ENCODE assay signal across 8 mouse cellular contexts in genomic region chr11:100395200-100395599, GRCm38 (mm10). TPM values are rescaled to one million over a fixed set of nuclear protein-coding genes. Genes with fewer than 3 reads are reported as not detected.
DNase-seq lines count a peak whose midpoint lies in the region; ATAC-seq and TF ChIP-seq lines count a peak whose summit lies in the region.

No protein-coding gene starts in this region.

- no peaks in the 10 kb centered on the region for H3K79me2 ChIP-seq in CH12.LX (replicated peaks; ENCODE audit: control insufficient read depth, extremely low read depth, insufficient read depth, poor library complexity, severe bottlenecking)

- TF ChIP-seq RAD21 in CH12.LX (IDR thresholded peaks at IDR 0.05; ENCODE audit: low read depth, low read length) = no peak

- TF ChIP-seq CTCF in CH12.LX (conservative IDR thresholded peaks at IDR 0.05 in 1 of 2, IDR thresholded peaks at IDR 0.05 in 1 of 2; ENCODE audit: low read depth in 2 of 2, low read length in 2 of 2) = no peak
- TF ChIP-seq CTCF in bone marrow, adult 2 months (IDR thresholded peaks at IDR 0.05; ENCODE audit: control insufficient read depth, insufficient read depth, low read length) = no peak
- TF ChIP-seq CTCF in gastrocnemius, adult 2 months (IDR thresholded peaks at IDR 0.05) = no peak
- no peak for TF ChIP-seq CTCF in olfactory bulb, adult 2 months (IDR thresholded peaks at IDR 0.05; ENCODE audit: insufficient read depth, low read depth, low read length)

- TF ChIP-seq EP300 in CH12.LX (IDR thresholded peaks at IDR 0.05; ENCODE audit: low read length) = no peak

- 14% methylated on average over 11 of the region's 11 CpGs for WGBS in bone marrow, adult 2 months
- 43% methylated on average over 11 of the region's 11 CpGs for WGBS in hindbrain, embryonic 15.5 days
- WGBS in liver, embryonic 12.5 days (ENCODE audit: insufficient replicate concordance) = 9% methylated on average over 11 of the region's 11 CpGs
- WGBS in olfactory bulb, adult 2 months = 29% methylated on average over 11 of the region's 11 CpGs

- no peak overlapping the region for H3K4me2 ChIP-seq in CH12.LX (ENCODE audit: insufficient read depth, low read depth, poor library complexity, severe bottlenecking)
- peak overlapping the region; percentile 77 for H3K4me2 ChIP-seq in hindbrain, embryonic 15.5 days
- peak overlapping the region; percentile 83 for H3K4me2 ChIP-seq in liver, embryonic 12.5 days

- ATAC-seq in hindbrain, embryonic 15.5 days (ENCODE audit: low FRiP score, low read depth) = no peak
- ATAC-seq in liver, embryonic 12.5 days = no peak

- H3K27ac ChIP-seq in CH12.LX (ENCODE audit: insufficient read depth, low read depth) = no peak overlapping the region
- H3K27ac ChIP-seq in bone marrow, adult 2 months (ENCODE audit: control insufficient read depth, insufficient read depth, low read depth, low read length, poor library complexity) = peak overlapping the region; percentile 64; the same call in 1 of the 2 replicates
- peak overlapping the region; percentile 94 for H3K27ac ChIP-seq in gastrocnemius, adult 2 months
- H3K27ac ChIP-seq in hindbrain, embryonic 15.5 days (replicated peaks) = no peak overlapping the region
- H3K27ac ChIP-seq in liver, embryonic 12.5 days = no peak overlapping the region
- peak overlapping the region; percentile 34 for H3K27ac ChIP-seq in olfactory bulb, adult 2 months (ENCODE audit: insufficient read depth, low read depth, low read length)

- peaks cover 87% of the 10 kb centered on the region for H3K27me3 ChIP-seq in CH12.LX (replicated peaks)
- H3K27me3 ChIP-seq in hindbrain, embryonic 15.5 days = no peaks in the 10 kb centered on the region
- peaks cover 49% of the 10 kb centered on the region for H3K27me3 ChIP-seq in liver, embryonic 12.5 days (replicated peaks)

- no peak for DNase-seq in CH12.LX (ENCODE audit: extremely low read depth)
- peak; percentile 91 for DNase-seq in gastrocnemius, adult 2 months
- no peak for DNase-seq in embryo, embryonic 11 days
- DNase-seq in c-Kit-positive CD71-positive TER-119-positive erythroid progenitor cells, embryonic 14.5 days (ENCODE audit: low spot score) = no peak

- H3K4me1 ChIP-seq in CH12.LX (ENCODE audit: control insufficient read depth in 1 of 2, insufficient read depth in 2 of 2) = peaks cover 22 to 30% of the 10 kb centered on the region in 2 experiments
- peaks cover 2% of the 10 kb centered on the region; the same call in 1 of the 2 replicates for H3K4me1 ChIP-seq in bone marrow, adult 2 months (ENCODE audit: control insufficient read depth, insufficient read depth, low read length)
- H3K4me1 ChIP-seq in hindbrain, embryonic 15.5 days (replicated peaks) = peaks cover 54% of the 10 kb centered on the region
- H3K4me1 ChIP-seq in liver, embryonic 12.5 days = peaks cover 80% of the 10 kb centered on the region
- peaks cover 44% of the 10 kb centered on the region for H3K4me1 ChIP-seq in olfactory bulb, adult 2 months (ENCODE audit: control insufficient read depth, insufficient read depth, low read length)

- H3K36me3 ChIP-seq in CH12.LX (replicated peaks in 1 of 2; ENCODE audit: control insufficient read depth in 1 of 2, insufficient read depth in 1 of 2, low read length in 1 of 2) = no peaks in the 10 kb centered on the region
- no peaks in the 10 kb centered on the region for H3K36me3 ChIP-seq in hindbrain, embryonic 15.5 days
- no peaks in the 10 kb centered on the region for H3K36me3 ChIP-seq in liver, embryonic 12.5 days

- no peak for TF ChIP-seq POLR2A in CH12.LX (IDR thresholded peaks at IDR 0.05; ENCODE audit: low read depth, low read length)
- 0 out of 2 replicates have a peak, but pooled peaks have one; percentile 8 for TF ChIP-seq POLR2A in bone marrow, adult 2 months (IDR thresholded peaks at IDR 0.05; ENCODE audit: borderline replicate concordance, control insufficient read depth, low read depth, low read length)
- 0 out of 2 replicates have a peak, but pooled peaks have one; percentile 22 for TF ChIP-seq POLR2A in olfactory bulb, adult 2 months (IDR thresholded peaks at IDR 0.05; ENCODE audit: insufficient read depth, low read depth, low read length)

- H3K9me3 ChIP-seq in CH12.LX (replicated peaks; ENCODE audit: low read length) = no peaks in the 10 kb centered on the region
- no peaks in the 10 kb centered on the region for H3K9me3 ChIP-seq in hindbrain, embryonic 15.5 days
- H3K9me3 ChIP-seq in liver, embryonic 12.5 days (replicated peaks) = no peaks in the 10 kb centered on the region

- dilution Hi-C loops in CH12.LX (cut with MboI; ENCODE audit: extremely low pct_ligation_motif_present, extremely low pct_unique_long_range_greater_than_20kb, low sequenced_read_pairs) = no loop called here

- H3K4me3 ChIP-seq in CH12.LX (replicated peaks in 1 of 3; ENCODE audit: low read depth in 2 of 3, low read length in 2 of 3, poor library complexity in 1 of 3) = no peak overlapping the region
- peak overlapping the region; percentile 36 for H3K4me3 ChIP-seq in bone marrow, adult 2 months (replicated peaks; ENCODE audit: control insufficient read depth, low read depth, low read length)
- H3K4me3 ChIP-seq in gastrocnemius, adult 2 months = peak overlapping the region; percentile 98
- H3K4me3 ChIP-seq in hindbrain, embryonic 15.5 days = peak overlapping the region; percentile 63
- H3K4me3 ChIP-seq in liver, embryonic 12.5 days = peak overlapping the region; percentile 66
- peak overlapping the region; percentile 86 for H3K4me3 ChIP-seq in olfactory bulb, adult 2 months (ENCODE audit: insufficient read depth, low read depth, low read length)

- no peak overlapping the region for H3K9ac ChIP-seq in CH12.LX (ENCODE audit: insufficient read depth, low read depth)
- H3K9ac ChIP-seq in hindbrain, embryonic 15.5 days = 0 out of 2 replicates have a peak overlapping the region, but pooled peaks have one; percentile 72
- no peak overlapping the region for H3K9ac ChIP-seq in liver, embryonic 12.5 days

- in situ Hi-C loops in CH12.LX (cut with MboI; ENCODE audit: low pct_ligation_motif_present, low pct_unique_long_range_greater_than_20kb, low sequenced_read_pairs) = no loop called here

- intact Hi-C loops in gastrocnemius, adult 2 months (cut with DNase I) = no loop called here

RNA-seq across cellular contexts. Expression of gene Jup, which starts 2.4 kb away (rescaled TPM):
- total RNA-seq in CH12.LX (2012; rRNA removed) = 0.92 and 1.1 TPM in 2 replicates
- total RNA-seq in CH12.LX (2014; rRNA removed) = 0.34 and 0.68 TPM in 2 replicates
- polyA plus RNA-seq in CH12.LX (2012; ENCODE audit: insufficient read length, low read depth) = 1.3 and 1.4 TPM in 2 replicates
- 11.1 and 14.8 TPM in 2 replicates for polyA plus RNA-seq in bone marrow, adult 2 months (2011; ENCODE audit: insufficient read depth, insufficient read length, low replicate concordance, missing spikeins)
- 100 to 1,000 TPM in 1 of 2 experiments, 10 to 100 TPM in 1; 68.6 to 104 TPM for total RNA-seq in gastrocnemius, adult 2 months (2021)
- polyA plus RNA-seq in hindbrain, embryonic 15.5 days (2015; fragmentation: Nextera tagmentation; extraction: Ambion mirVana) = 73.2 and 78.1 TPM in 2 replicates
- 23.9 and 24.3 TPM in 2 replicates for polyA plus RNA-seq in liver, embryonic 12.5 days (2016; fragmentation: Nextera tagmentation; extraction: Ambion mirVana)
- polyA plus RNA-seq in olfactory bulb, adult 2 months (2012; ENCODE audit: insufficient read depth, insufficient read length, low replicate concordance, missing spikeins) = not detected in 2 replicates

RNA-seq across cellular contexts. Expression of gene P3h4, which starts 19.4 kb away (rescaled TPM):
- total RNA-seq in CH12.LX (2012; rRNA removed) (0.04 TPM in 1 of 2 replicates, not detected in the other), CH12.LX (2014; rRNA removed) (not detected in 2 replicates)
- polyA plus RNA-seq in CH12.LX (2012; ENCODE audit: insufficient read length, low read depth) = not detected in 2 replicates
- polyA plus RNA-seq in bone marrow, adult 2 months (2011; ENCODE audit: insufficient read depth, insufficient read length, low replicate concordance, missing spikeins) = 0.45 and 3.9 TPM in 2 replicates
- total RNA-seq in gastrocnemius, adult 2 months (2021) = 1 to 10 TPM; 2.0 to 4.6 TPM
- polyA plus RNA-seq in hindbrain, embryonic 15.5 days (2015; fragmentation: Nextera tagmentation; extraction: Ambion mirVana) = 21.2 and 25.5 TPM in 2 replicates
- 11.0 and 11.2 TPM in 2 replicates for polyA plus RNA-seq in liver, embryonic 12.5 days (2016; fragmentation: Nextera tagmentation; extraction: Ambion mirVana)
- polyA plus RNA-seq in olfactory bulb, adult 2 months (2012; ENCODE audit: insufficient read depth, insufficient read length, low replicate concordance, missing spikeins) = not detected in 2 replicates

RNA-seq across cellular contexts. Expression of gene Fkbp10, which starts 20.3 kb away (rescaled TPM):
- 0.34 and 0.63 TPM in 2 replicates for total RNA-seq in CH12.LX (2012; rRNA removed)
- 0.24 and 0.46 TPM in 2 replicates for total RNA-seq in CH12.LX (2014; rRNA removed)
- 0.30 and 0.31 TPM in 2 replicates for polyA plus RNA-seq in CH12.LX (2012; ENCODE audit: insufficient read length, low read depth)
- polyA plus RNA-seq in bone marrow, adult 2 months (2011; ENCODE audit: insufficient read depth, insufficient read length, low replicate concordance, missing spikeins) = 1.7 and 7.0 TPM in 2 replicates
- 1 to 10 TPM; 1.9 to 4.5 TPM for total RNA-seq in gastrocnemius, adult 2 months (2021)
- polyA plus RNA-seq in hindbrain, embryonic 15.5 days (2015; fragmentation: Nextera tagmentation; extraction: Ambion mirVana) = 26.6 and 27.1 TPM in 2 replicates
- polyA plus RNA-seq in liver, embryonic 12.5 days (2016; fragmentation: Nextera tagmentation; extraction: Ambion mirVana) = 20.1 and 23.8 TPM in 2 replicates
- not detected in 2 replicates for polyA plus RNA-seq in olfactory bulb, adult 2 months (2012; ENCODE audit: insufficient read depth, insufficient read length, low replicate concordance, missing spikeins)

RNA-seq across cellular contexts. Expression of gene Hap1, which starts 39.3 kb away (rescaled TPM):
- total RNA-seq in CH12.LX (2012; rRNA removed) (0.21 and 0.34 TPM in 2 replicates), CH12.LX (2014; rRNA removed) (not detected in 2 replicates)
- 0.22 TPM in 1 of 2 replicates, not detected in the other for polyA plus RNA-seq in CH12.LX (2012; ENCODE audit: insufficient read length, low read depth)
- polyA plus RNA-seq in bone marrow, adult 2 months (2011; ENCODE audit: insufficient read depth, insufficient read length, low replicate concordance, missing spikeins) = 1.1 and 11.9 TPM in 2 replicates
- total RNA-seq in gastrocnemius, adult 2 months (2021) = under 1 TPM in 1 of 2 experiments, not detected in 1; 0.14 TPM
- 253 and 256 TPM in 2 replicates for polyA plus RNA-seq in hindbrain, embryonic 15.5 days (2015; fragmentation: Nextera tagmentation; extraction: Ambion mirVana)
- polyA plus RNA-seq in liver, embryonic 12.5 days (2016; fragmentation: Nextera tagmentation; extraction: Ambion mirVana) = 0.43 and 0.47 TPM in 2 replicates
- not detected in 2 replicates for polyA plus RNA-seq in olfactory bulb, adult 2 months (2012; ENCODE audit: insufficient read depth, insufficient read length, low replicate concordance, missing spikeins)

RNA-seq across cellular contexts. Expression of gene Nt5c3b, which starts 46.4 kb away (rescaled TPM):
- total RNA-seq in CH12.LX (2012; rRNA removed) = 54.4 and 60.3 TPM in 2 replicates
- 50.1 and 54.2 TPM in 2 replicates for total RNA-seq in CH12.LX (2014; rRNA removed)
- 63.5 and 68.2 TPM in 2 replicates for polyA plus RNA-seq in CH12.LX (2012; ENCODE audit: insufficient read length, low read depth)
- 5.8 and 21.5 TPM in 2 replicates for polyA plus RNA-seq in bone marrow, adult 2 months (2011; ENCODE audit: insufficient read depth, insufficient read length, low replicate concordance, missing spikeins)
- total RNA-seq in gastrocnemius, adult 2 months (2021) = 1 to 10 TPM; 6.6 to 8.8 TPM
- polyA plus RNA-seq in hindbrain, embryonic 15.5 days (2015; fragmentation: Nextera tagmentation; extraction: Ambion mirVana) = 112 and 114 TPM in 2 replicates
- polyA plus RNA-seq in liver, embryonic 12.5 days (2016; fragmentation: Nextera tagmentation; extraction: Ambion mirVana) = 38.3 and 38.6 TPM in 2 replicates
- polyA plus RNA-seq in olfactory bulb, adult 2 months (2012; ENCODE audit: insufficient read depth, insufficient read length, low replicate concordance, missing spikeins) = not detected in 2 replicates

Comparison
In these comparisons a context has a peak if more than half of its experiments do, and no peak if none do; other contexts are left out.
1. H3K27ac ChIP-seq: peak in bone marrow, adult 2 months (single experiment), gastrocnemius, adult 2 months (single experiment) and olfactory bulb, adult 2 months (single experiment); none in CH12.LX (single experiment), hindbrain, embryonic 15.5 days (single experiment) and liver, embryonic 12.5 days (single experiment).
2. H3K4me3 ChIP-seq: peak in bone marrow, adult 2 months (single experiment), gastrocnemius, adult 2 months (single experiment), hindbrain, embryonic 15.5 days (single experiment), liver, embryonic 12.5 days (single experiment) and olfactory bulb, adult 2 months (single experiment); none in CH12.LX (0 of 3).